Mouse (Mus musculus) mesoderm, embryonic 11.5 days (tissue): ENCODE measurements around the gene Jak2.

Source experiments
- DNase-seq: peaks from one replicate; pipeline ENCODE4 v3.0.0-alpha.2; 2012; ENCODE audit warnings: low read depth, low spot score

Jak2 gene

DNA sequence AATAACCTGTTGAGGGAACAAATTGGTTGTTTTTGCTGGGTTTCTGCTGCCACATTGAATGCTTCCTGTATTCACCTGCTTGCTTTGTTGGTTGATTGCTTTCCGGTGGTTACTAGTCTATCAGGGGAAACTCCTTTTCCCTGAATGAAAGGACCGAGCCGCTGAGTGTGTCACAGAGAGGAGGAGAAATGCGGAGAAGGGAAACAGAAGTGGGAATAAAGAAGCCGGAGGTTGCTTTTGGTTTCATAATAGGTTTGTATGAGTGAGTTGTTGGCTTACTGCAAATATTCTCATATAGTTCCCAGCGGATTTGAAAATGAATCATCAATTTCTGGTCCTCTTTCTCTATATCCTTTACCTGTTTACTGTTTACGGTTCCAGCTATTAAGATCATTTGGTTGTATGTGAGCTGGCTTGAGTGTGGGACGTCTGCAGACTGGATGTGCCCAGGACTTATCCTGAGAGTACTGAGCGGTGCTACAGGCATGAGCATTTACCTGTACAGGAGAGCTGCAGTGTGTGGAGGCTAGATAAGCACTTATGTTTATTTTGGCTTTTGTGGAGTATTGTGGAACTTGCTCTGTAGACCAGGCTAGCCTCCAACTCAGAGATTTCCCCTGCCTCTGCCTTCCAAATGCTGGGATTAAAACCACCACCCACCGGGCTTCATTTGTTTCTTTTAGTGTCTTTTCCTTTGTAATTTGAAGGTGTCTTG lies 1.4 kb downstream of the Jak2 start:
- DNase-seq = no peak

DNA sequence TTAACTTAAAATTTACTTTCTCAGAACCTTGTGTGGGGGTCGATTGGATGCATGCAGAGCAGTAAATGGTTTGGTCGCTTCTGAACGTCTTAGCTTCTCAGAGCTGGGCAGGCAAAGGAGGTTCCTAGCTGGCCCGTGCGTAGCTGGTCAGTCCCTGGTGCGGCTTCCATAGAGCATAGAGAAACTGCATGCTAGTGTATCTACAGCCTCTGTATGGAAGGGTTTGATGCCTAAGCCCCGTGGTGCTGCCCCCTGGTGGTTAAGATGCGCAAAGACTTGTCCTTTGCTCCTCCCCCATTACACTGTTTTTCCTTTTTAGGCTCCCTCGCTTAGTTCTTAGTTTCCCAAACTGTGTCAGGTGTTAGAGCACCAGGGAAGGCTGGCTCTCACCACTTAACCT lies 2.1 kb downstream of the Jak2 start:
- peak; percentile 88 for DNase-seq

- DNase-seq = no peak
Observed at GRCm38 (mm10) chr19:29254671-29255070, 3.0 kb downstream of the Jak2 start.

- DNase-seq = no peak
Observed at GRCm38 (mm10) chr19:29255327-29256027, 3.8 kb downstream of the Jak2 start.

GRCm38 (mm10) chr19:29261638-29262037 lies 10.0 kb downstream of the Jak2 start:
- no peak for DNase-seq

GRCm38 (mm10) chr19:29263492-29263891 lies 11.9 kb downstream of the Jak2 start:
- no peak for DNase-seq

DNA sequence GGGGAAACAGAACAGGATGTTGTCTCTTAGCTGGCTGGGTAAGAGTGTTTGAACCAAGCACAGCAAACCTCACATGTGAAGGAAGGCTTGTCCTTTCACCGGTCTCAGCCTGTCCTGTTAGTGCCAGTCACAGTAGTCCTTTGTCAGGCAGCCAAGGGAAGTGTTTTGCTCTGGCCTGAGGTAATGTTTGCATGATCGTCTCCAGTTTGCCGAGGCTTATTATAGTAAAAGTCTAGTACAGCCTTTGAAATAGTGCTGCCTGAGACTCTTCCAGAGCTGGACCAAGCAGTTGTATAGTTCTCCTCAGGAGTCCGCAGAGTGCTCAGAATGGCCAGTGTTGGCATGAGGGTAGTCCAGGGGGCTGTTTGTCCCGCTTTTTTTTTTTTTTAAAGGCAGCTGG lies 13.9 kb downstream of the Jak2 start:
- DNase-seq = no peak

DNA sequence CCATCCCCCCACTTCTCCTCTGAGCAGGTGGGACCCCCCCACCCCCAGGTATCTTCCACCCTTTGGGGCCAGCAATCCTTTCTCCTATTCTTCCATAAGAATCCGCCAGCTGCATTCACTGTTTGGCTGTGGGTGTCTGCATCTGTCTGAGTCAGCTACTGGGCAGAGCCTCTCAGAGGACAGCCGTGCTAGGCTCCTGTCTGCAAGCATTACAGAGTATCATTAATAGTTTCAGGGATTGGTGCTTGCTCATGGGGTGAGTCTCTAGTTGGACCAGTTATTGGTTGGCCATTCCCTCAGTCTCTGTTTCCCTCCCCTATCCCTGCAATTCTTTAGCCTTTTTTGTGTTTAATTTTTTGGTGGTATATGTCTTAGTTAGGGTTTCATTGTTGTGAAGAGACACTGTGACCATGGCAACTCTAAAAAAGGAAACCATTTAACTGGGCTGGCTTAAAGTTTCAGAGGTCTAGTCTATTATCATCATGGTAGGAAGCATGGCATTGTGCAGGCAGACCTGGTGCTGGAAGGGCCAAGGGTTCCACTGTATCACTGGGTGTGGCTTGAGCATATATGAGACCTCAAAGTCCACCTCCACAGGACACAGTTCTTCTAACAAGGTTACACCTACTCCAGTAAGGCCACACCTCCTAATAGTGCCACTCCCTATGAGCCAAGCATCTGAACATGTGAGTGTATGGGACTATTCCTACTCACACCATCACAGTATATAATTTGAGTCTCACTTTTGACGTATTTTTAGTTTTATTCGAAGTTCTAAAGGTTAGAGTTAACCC lies 15.6 kb downstream of the Jak2 start:
- no peak for DNase-seq

- no peak for DNase-seq
Observed at GRCm38 (mm10) chr19:29268788-29269321, 17.2 kb downstream of the Jak2 start.

GRCm38 (mm10) chr19:29270226-29270625 lies 18.6 kb downstream of the Jak2 start:
- DNase-seq = no peak

- no peak for DNase-seq
Observed at GRCm38 (mm10) chr19:29271147-29271578, 19.5 kb downstream of the Jak2 start.

- no peak for DNase-seq
Observed at GRCm38 (mm10) chr19:29272011-29272809, 20.6 kb downstream of the Jak2 start.

DNA sequence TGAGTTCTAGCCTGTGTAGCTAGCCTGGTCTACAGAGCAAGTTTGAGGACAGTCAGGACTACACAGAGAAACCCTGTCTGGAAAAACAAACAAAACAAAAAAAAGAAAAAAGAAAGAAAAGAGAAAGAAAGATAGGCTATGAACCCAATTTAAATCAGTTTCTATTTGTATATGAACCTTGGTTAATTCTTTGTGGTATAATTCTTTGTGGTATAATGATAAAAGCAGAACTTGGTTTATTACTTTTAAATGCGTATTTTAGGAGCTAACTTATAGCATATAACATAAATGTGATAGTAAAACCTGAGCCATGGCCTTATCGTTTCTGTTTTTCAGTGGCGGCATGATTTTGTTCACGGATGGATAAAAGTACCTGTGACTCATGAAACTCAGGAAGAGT lies 24.8 kb downstream of the Jak2 start:
- DNase-seq = no peak

DNA sequence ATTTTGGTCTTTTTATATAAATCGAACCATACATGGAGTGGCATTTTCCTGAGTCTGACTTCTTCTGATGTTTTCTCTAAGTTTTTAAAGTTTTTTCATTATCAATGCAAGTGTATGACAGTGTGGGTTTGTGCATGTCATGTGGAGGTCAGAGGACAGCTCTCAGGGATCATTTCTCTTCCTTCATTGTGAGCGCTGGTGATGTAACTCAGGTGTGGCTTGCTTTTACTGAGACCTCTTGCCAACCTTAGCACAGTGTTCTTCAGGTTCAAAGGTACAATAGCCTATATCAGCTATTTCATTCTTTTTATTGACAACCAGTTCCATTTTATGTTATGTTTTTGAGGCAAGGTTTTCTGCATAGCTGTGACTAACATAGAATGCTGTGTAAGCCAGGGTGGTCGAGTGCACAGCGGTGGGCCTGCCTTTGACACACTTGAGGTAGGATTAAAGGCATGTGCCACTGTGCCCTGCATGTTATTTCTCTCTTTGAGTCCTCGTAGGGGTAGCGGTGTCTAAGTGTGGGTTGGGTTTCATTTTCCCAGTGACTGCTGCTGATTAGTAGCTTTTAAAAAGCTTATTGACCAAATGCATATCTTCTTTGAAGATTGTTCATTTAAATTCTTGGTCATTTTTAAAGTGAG lies 27.4 kb downstream of the Jak2 start:
- no peak for DNase-seq

- DNase-seq = no peak
Observed at GRCm38 (mm10) chr19:29285451-29285869, 33.8 kb downstream of the Jak2 start.

DNA sequence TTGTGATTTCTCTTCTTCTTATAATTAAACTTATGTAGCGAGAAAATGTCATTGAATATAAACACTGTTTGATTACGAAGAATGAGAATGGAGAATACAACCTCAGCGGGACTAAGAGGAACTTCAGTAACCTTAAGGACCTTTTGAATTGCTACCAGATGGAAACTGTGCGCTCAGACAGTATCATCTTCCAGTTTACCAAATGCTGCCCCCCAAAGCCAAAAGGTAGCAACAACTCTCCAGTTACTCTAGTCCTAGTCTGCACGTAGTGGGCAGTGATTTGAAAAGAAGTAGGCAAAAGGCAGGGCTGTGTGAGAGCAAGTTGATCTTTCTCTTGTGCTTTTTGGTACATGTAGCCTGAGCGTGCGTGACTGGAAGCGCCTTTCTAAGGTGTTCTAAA lies 36.2 kb downstream of the Jak2 start:
- DNase-seq = no peak

- DNase-seq = no peak
Observed at GRCm38 (mm10) chr19:29291532-29291931, 39.9 kb downstream of the Jak2 start.

GRCm38 (mm10) chr19:29292546-29292945 lies 40.9 kb downstream of the Jak2 start:
- no peak for DNase-seq

- DNase-seq = peak; percentile 35
Observed at GRCm38 (mm10) chr19:29294756-29295155, 43.1 kb downstream of the Jak2 start.

- no peak for DNase-seq
Observed at GRCm38 (mm10) chr19:29296166-29296565, 44.5 kb downstream of the Jak2 start.

DNA sequence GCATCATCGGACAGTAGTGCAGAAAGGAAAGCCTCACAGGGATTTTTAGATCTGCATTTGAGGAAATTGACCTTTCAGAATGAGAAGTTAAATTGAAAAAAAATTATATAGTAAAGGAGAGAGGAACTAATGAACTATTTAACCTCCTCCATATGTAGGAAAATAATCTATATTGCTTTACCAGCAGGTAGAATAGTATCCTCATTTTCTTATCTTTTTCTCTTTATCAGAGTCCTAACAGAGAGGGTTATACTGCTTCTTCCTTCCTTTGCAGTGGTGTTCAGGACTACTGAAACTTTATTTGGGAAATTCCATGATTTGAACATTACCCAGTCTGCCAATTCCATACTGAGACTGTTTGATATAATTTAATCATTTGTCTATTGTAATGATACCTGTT lies 45.7 kb downstream of the Jak2 start:
- no peak for DNase-seq
